ENCODE assay signal across 18 mouse cellular contexts in the genomic region with DNA sequence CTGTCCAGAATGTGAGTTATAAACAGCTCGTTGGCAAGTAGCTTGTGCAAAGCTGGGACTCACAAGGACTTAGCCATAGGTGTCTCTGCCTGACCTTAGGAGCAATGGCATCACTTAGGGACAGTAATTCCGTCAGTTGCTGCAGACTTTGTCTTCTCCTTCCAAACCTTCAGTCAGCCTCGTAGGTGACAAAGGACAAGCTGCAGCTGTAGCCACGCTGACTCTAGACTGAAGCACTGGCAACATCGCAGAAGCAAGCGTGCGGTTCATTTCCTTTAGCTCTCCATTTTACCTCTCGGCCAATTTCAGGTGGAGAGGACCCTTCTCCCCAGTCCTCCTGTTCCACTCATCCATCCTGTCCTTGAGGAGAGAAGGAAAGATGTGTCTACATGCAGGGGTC.
"Had no signal": no experiment of that assay in that cellular context is flagged by ENCODE, and none has a peak within 500 bp of the region (broad histone marks: within the 10 kb centered on the region; RNA-seq: fewer than 3 reads in every experiment).

No protein-coding gene starts in this region.

- H3K4me2 ChIP-seq: intestine, embryonic 15.5 days; limb, embryonic 12.5 days; limb, embryonic 15.5 days; liver, embryonic 11.5 days; midbrain, embryonic 13.5 days; neural tube, embryonic 13.5 days had no signal

- ATAC-seq: intestine, embryonic 15.5 days; liver, postnatal 0 days; midbrain, embryonic 13.5 days; midbrain, embryonic 16.5 days had no signal

- H3K27ac ChIP-seq: intestine, embryonic 15.5 days; limb, embryonic 12.5 days; limb, embryonic 15.5 days; liver, embryonic 14.5 days; midbrain, embryonic 10.5 days; midbrain, embryonic 13.5 days; neural tube, embryonic 13.5 days had no signal

- H3K36me3 ChIP-seq: intestine, embryonic 15.5 days; limb, embryonic 12.5 days; limb, embryonic 15.5 days; midbrain, embryonic 10.5 days; midbrain, embryonic 13.5 days; neural tube, embryonic 13.5 days had no signal

- H3K9ac ChIP-seq: intestine, embryonic 15.5 days; limb, embryonic 12.5 days; limb, embryonic 15.5 days; liver, embryonic 14.5 days; liver, postnatal 0 days; midbrain, embryonic 13.5 days had no signal

- H3K4me3 ChIP-seq: intestine, embryonic 15.5 days; limb, embryonic 12.5 days; limb, embryonic 15.5 days; midbrain, embryonic 10.5 days; midbrain, embryonic 13.5 days; myocyte; neural tube, embryonic 13.5 days had no signal

- DNase-seq: kidney, adult 18-20 months; kidney, adult 9 months; kidney, postnatal 14 days; layer of hippocampus, postnatal 36 days; left cerebral cortex, postnatal 4 days; liver, postnatal 0 days; thymus, adult 18-20 months; thymus, postnatal 36 days had no signal

- H3K9me3 ChIP-seq: intestine, embryonic 15.5 days; limb, embryonic 12.5 days; limb, embryonic 15.5 days; midbrain, embryonic 10.5 days; midbrain, embryonic 13.5 days; neural tube, embryonic 13.5 days had no signal

- H3K4me1 ChIP-seq: intestine, embryonic 15.5 days; limb, embryonic 12.5 days; limb, embryonic 15.5 days; midbrain, embryonic 13.5 days had no signal
